In genomic region chr5:135149053-135149819, GRCm38 (mm10) we compare ENCODE assay signal across 8 mouse cellular contexts. TPM values are rescaled to one million over a fixed set of nuclear protein-coding genes. Genes with fewer than 3 reads are reported as not detected.
DNase-seq lines count a peak whose midpoint lies in the region; ATAC-seq and TF ChIP-seq lines count a peak whose summit lies in the region.

TSS of gene Tbl2 (plus strand) at chr5:135149657.

- DNase-seq in Patski (ENCODE audit: low read depth, low spot score): peak; percentile 97
- DNase-seq in cerebellum, postnatal 14 days: peak; percentile 99
- peak; percentile 97 for DNase-seq in frontal cortex, postnatal 14 days (ENCODE audit: low spot score in 2 of 2)
- DNase-seq in layer of hippocampus, postnatal 25 days (ENCODE audit: extremely low spot score in 1 of 2, low spot score in 1 of 2): peak; percentile 91 to 97
- peak; percentile 99 for DNase-seq in lung, postnatal 25 days (ENCODE audit: low spot score)
- peak; percentile 99 for DNase-seq in retina, embryonic 14.5 days (ENCODE audit: low spot score)
- DNase-seq in thymus, postnatal 4 days: peak; percentile 99

- under 1% methylated on average over 60 of the region's 63 CpGs for whole genome bisulfite sequencing in hindbrain, embryonic 13.5 days

- H3K9ac ChIP-seq in hindbrain, embryonic 13.5 days: peak within 1 kb of the TSS; percentile 81

- H3K36me3 ChIP-seq in hindbrain, embryonic 13.5 days: peaks cover 4% of the 10 kb centered on the region

- peak within 1 kb of the TSS; percentile 82 for H3K4me2 ChIP-seq in hindbrain, embryonic 13.5 days

- H3K4me1 ChIP-seq in hindbrain, embryonic 13.5 days (replicated peaks): peaks cover 15% of the 10 kb centered on the region

- H3K27ac ChIP-seq in hindbrain, embryonic 13.5 days: peak within 1 kb of the TSS; percentile 81

- CTCF ChIA-PET in Patski (lab: Charles Lee): no interaction called here

- POLR2A ChIA-PET in Patski (lab: Charles Lee): interaction anchor here (0.7 to 1.2 kb wide), 3 partner anchors 18 to 86 kb away, joined by 3 to 4 read pairs (median 3); no protein-coding TSS in a partner anchor

- ATAC-seq in Patski: peak; percentile 97
- peak; percentile 98 for ATAC-seq in hindbrain, embryonic 13.5 days (ENCODE audit: low FRiP score)

- H3K4me3 ChIP-seq in hindbrain, embryonic 13.5 days: peak within 1 kb of the TSS; percentile 70

- H3K27me3 ChIP-seq in Patski: no peaks in the 10 kb centered on the region
- H3K27me3 ChIP-seq in hindbrain, embryonic 13.5 days: no peaks in the 10 kb centered on the region

- TF ChIP-seq CTCF in Patski (IDR thresholded peaks at IDR 0.05): no peak

- no peaks in the 10 kb centered on the region for H3K9me3 ChIP-seq in hindbrain, embryonic 13.5 days

- in situ Hi-C loops in Patski (cut with MboI; ENCODE audit: low pct_unique_long_range_greater_than_20kb): no loop called here

RNA-seq across cellular contexts. Expression of gene Tbl2, which starts in this region (rescaled TPM):
- 12.3 TPM for polyA plus RNA-seq in Patski (2021)
- polyA plus RNA-seq in hindbrain, embryonic 13.5 days (2015; fragmentation: Nextera tagmentation; extraction: Ambion mirVana): 14.9 and 16.7 TPM in 2 replicates
- 10 to 100 TPM; 32.1 to 34.4 TPM for total RNA-seq in layer of hippocampus, postnatal 25 days (2021)

Comparison
In these comparisons a context has a peak if more than half of its experiments do, and no peak if none do; other contexts are left out.
1. Peak in every context shown above with its lines: DNase-seq, ATAC-seq, H3K4me3 ChIP-seq and H3K27ac ChIP-seq.